Mouse (Mus musculus) adipose tissue, adult 10 weeks (tissue): ENCODE data around the gene Ep300. TPM values are rescaled to one million over a fixed set of nuclear protein-coding genes. Genes with fewer than 3 reads are reported as not detected.

Experiments
- polyA plus RNA-seq: library from polyadenylated mRNA; stranded (reverse); fragments of 350-450 nt; fragmentation: Illumina TruSeq; extraction: RNeasy Lipid Tissue Mini Kit (QIAGEN cat#74804); gene quantifications from one replicate; pipeline ENCODE4 v1.2.3, GENCODE M21; 2014; ENCODE audit warnings: low read depth, low replicate concordance

The Ep300 gene
- polyA plus RNA-seq = 22.4 TPM

GRCm38 (mm10) chr15:81584913-81585745 is at the start of gene Ep300:
Ep300 (plus strand) TSS chr15:81585351.

GRCm38 (mm10) chr15:81663697-81664561 is 78.8 kb downstream of the Ep300 start, which contains the start of gene L3mbtl2:
L3mbtl2 (plus strand) TSS chr15:81663889.

GRCm38 (mm10) chr15:81697175-81697574 is 112.0 kb downstream of the Ep300 start, which contains the start of gene Chadl:
Chadl (minus strand) TSS chr15:81697287.

Other genes with a start within 250 kb of the Ep300 start
- 51.3 TPM for gene Slc25a17, start 224.5 kb upstream of the Ep300 start, polyA plus RNA-seq
- 154 TPM for gene St13, start 185.3 kb upstream of the Ep300 start, polyA plus RNA-seq
- 11.3 TPM for gene Xpnpep3, start 185.2 kb upstream of the Ep300 start, polyA plus RNA-seq
- 4.2 TPM for gene Dnajb7, start 177.1 kb upstream of the Ep300 start, polyA plus RNA-seq
- 85.1 TPM for gene Rbx1, start 119.1 kb upstream of the Ep300 start, polyA plus RNA-seq
- gene L3mbtl2, start 78.5 kb downstream of the Ep300 start, polyA plus RNA-seq = 14.9 TPM
- gene Chadl, start 111.9 kb downstream of the Ep300 start, polyA plus RNA-seq = 1.8 TPM
- gene Zc3h7b, start 159.7 kb downstream of the Ep300 start, polyA plus RNA-seq = 38.4 TPM
- gene Rangap1, start 160.2 kb downstream of the Ep300 start, polyA plus RNA-seq = 33.2 TPM
- 55.8 TPM for gene Tef, start 217.1 kb downstream of the Ep300 start, polyA plus RNA-seq